Mouse (Mus musculus) liver, embryonic 13.5 days (tissue): ENCODE measurements around the gene Sh2b3. TPM values are rescaled to one million over a fixed set of nuclear protein-coding genes. Genes with fewer than 3 reads are reported as not detected.

ENCODE experiments used
- ATAC-seq: fragments of 200-750 bp; cut with Nextera tagmentation; 2 replicates; pipeline ENCODE4 v1.8.0; 2017; ENCODE audit warnings: low read depth, mild to moderate bottlenecking, moderate number of reproducible peaks, moderate library complexity
- DNase-seq: peaks from one replicate; pipeline ENCODE4 v3.0.0; 2022
- H3K27ac ChIP-seq: fragments of 300-500 bp; sonication (generic); 2 replicates; pipeline ENCODE4 v1.5.1; 2015; ENCODE audit warnings: moderate library complexity, mild to moderate bottlenecking, inconsistent platforms
- H3K27me3 ChIP-seq: fragments of 300-500 bp; sonication (generic); 2 replicates; pipeline ENCODE4 v1.6.1; 2015; ENCODE audit warnings: mild to moderate bottlenecking, inconsistent platforms
- H3K36me3 ChIP-seq: fragments of 300-500 bp; sonication (generic); 2 replicates; pipeline ENCODE4 v1.6.1; 2015; ENCODE audit warnings: mild to moderate bottlenecking, inconsistent platforms
- H3K4me1 ChIP-seq: fragments of 300-500 bp; sonication (generic); replicated peaks from 2 replicates; pipeline ENCODE4 v1.6.1; 2015; ENCODE audit warnings: inconsistent platforms
- H3K4me2 ChIP-seq: fragments of 300-500 bp; sonication (generic); 2 replicates; pipeline ENCODE4 v1.6.1; 2015; ENCODE audit warnings: inconsistent platforms, mild to moderate bottlenecking, moderate library complexity
- H3K4me3 ChIP-seq: fragments of 300-500 bp; sonication (generic); replicated peaks from 2 replicates; pipeline ENCODE4 v1.5.1; 2015; ENCODE audit warnings: mild to moderate bottlenecking, inconsistent platforms
- H3K9ac ChIP-seq: fragments of 300-500 bp; sonication (generic); 2 replicates; pipeline ENCODE4 v1.6.1; 2015; ENCODE audit warnings: mild to moderate bottlenecking, inconsistent platforms
- H3K9me3 ChIP-seq: fragments of 300-500 bp; sonication (generic); replicated peaks from 2 replicates; pipeline ENCODE4 v1.6.1; 2016; ENCODE audit warnings: inconsistent platforms
- WGBS: fragments of 180-500 bp; shearing (Covaris S2); methylation state at CpG from one replicate; pipeline ENCODE4 v1.1.7; 2015; ENCODE audit not compliant: insufficient replicate concordance; 5-methylcytosine and 5-hydroxymethylcytosine counted together
- polyA plus RNA-seq: library from polyadenylated mRNA; unstranded; fragments of >200 nt; fragmentation: Nextera tagmentation; extraction: Ambion mirVana; gene quantifications from 2 replicates; pipeline ENCODE4 v1.2.1, GENCODE M21; 2015

The Sh2b3 gene
- 6.1 TPM in 2 replicates for polyA plus RNA-seq

DNA sequence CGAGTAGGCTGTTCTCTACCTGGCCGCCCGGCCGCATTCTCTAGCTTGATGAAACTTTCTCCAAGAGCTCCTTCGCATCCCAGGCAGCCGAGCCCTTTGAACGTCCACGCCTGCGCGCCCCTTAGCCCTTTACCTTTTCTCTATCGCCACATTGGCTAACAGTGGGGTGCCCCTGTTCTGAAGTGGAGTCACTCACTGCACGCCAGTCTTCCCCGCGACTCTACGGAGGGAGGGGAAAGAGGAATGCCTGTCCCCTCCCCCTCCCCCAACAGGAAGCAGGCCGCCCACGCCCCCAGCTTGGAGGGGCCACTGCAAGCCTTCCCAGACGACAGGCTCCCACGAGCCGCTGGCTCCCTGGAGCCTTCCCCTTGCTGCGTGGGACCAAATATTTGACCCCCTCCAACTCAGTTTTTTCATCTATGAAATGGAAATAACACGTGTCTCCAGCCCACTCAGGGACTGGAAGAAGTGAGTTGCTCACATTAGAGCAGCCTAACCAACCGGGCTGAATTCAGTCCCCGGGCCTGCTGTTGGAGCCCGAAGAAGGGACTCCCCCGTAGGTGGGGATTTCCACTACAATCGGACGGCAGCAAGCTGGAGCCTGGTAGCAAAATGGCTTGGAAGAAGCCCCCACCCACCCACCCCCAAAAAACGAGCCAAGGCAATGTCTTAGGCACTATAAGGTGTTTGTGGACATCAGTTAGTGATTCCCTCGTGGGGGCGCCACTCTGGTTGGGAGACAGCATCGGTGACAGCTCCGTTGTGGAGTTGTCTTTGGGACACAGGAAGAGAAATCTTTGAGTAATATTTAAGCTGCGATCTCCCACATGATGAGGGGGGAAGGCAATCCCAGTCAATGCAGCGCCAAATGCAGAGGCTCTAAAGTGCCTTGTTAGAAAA is at the start of gene Sh2b3:
TSS of gene Sh2b3 (minus strand) at position 206 of the 900 bp plus-strand sequence.
- Histone ChIP-seq H3K4me2 (peak within 1 kb of the TSS; percentile 98), H3K9me3 (no peaks in the 10 kb centered on the region), H3K27ac (peak within 1 kb of the TSS; percentile 90), H3K4me3 (peak within 1 kb of the TSS; percentile 88), H3K9ac (peak within 1 kb of the TSS; percentile 89), H3K4me1 (peaks cover 77% of the 10 kb centered on the region), H3K27me3 (peaks cover 14% of the 10 kb centered on the region), H3K36me3 (no peaks in the 10 kb centered on the region)
- ATAC-seq (peak; percentile 21), DNase-seq (no peak)
- WGBS: 1% methylated on average over 35 of the region's 35 CpGs

GRCm38 (mm10) chr5:121883356-121883755 is 45.9 kb upstream of the Sh2b3 start:
- Histone ChIP-seq H3K36me3 (no peaks in the 10 kb centered on the region), H3K4me2 (no peak overlapping the region), H3K9ac (no peak overlapping the region), H3K4me3 (no peak overlapping the region), H3K4me1 (no peaks in the 10 kb centered on the region; the same call in 1 of the 2 replicates), H3K27ac (no peak overlapping the region), H3K27me3 (no peaks in the 10 kb centered on the region), H3K9me3 (0 out of 2 replicates have a peak, but pooled peaks cover 5% of the 10 kb centered on the region)
- no peak for DNase-seq
- no peak for ATAC-seq
- 59% methylated on average over 8 of the region's 8 CpGs for WGBS

- DNase-seq (no peak), ATAC-seq (no peak)
- no peaks in the 10 kb centered on the region for H3K36me3 ChIP-seq
- H3K27me3 ChIP-seq: no peaks in the 10 kb centered on the region
- H3K4me3 ChIP-seq: no peak overlapping the region
- no peak overlapping the region for H3K4me2 ChIP-seq
- H3K9ac ChIP-seq: no peak overlapping the region
- 44% methylated on average over 6 of the region's 6 CpGs for WGBS
- no peaks in the 10 kb centered on the region; the same call in 1 of the 2 replicates for H3K4me1 ChIP-seq
- no peak overlapping the region for H3K27ac ChIP-seq
- no peaks in the 10 kb centered on the region for H3K9me3 ChIP-seq
Observed at GRCm38 (mm10) chr5:121879211-121879610, 41.8 kb upstream of the Sh2b3 start.

DNA sequence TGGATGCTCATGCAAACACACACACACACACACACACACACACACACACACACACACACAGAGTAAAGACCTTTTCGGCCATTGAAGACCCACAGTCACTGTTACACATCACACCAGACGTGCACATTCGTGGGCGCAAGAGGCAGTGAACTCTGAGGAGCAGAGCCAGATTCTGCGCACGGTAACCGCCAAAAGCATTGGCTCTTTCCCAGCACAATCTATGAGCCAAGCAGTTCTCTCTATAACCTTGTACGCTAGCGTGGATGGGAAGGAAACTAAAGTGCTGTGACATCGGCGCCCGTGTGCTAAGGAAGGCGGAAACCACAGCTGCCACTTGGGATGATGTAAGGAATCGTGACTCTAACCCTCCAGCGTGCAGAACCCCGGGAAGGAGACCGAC is 41.3 kb upstream of the Sh2b3 start:
- H3K4me1 ChIP-seq: no peaks in the 10 kb centered on the region; the same call in 1 of the 2 replicates
- 73% methylated on average over 17 of the region's 17 CpGs for WGBS
- H3K4me3 ChIP-seq: no peak overlapping the region
- ATAC-seq (no peak), DNase-seq (no peak)
- H3K36me3 ChIP-seq: no peaks in the 10 kb centered on the region
- H3K9me3 ChIP-seq: no peaks in the 10 kb centered on the region
- no peak overlapping the region for H3K27ac ChIP-seq
- H3K9ac ChIP-seq: no peak overlapping the region
- no peak overlapping the region for H3K4me2 ChIP-seq
- H3K27me3 ChIP-seq: no peaks in the 10 kb centered on the region

DNA sequence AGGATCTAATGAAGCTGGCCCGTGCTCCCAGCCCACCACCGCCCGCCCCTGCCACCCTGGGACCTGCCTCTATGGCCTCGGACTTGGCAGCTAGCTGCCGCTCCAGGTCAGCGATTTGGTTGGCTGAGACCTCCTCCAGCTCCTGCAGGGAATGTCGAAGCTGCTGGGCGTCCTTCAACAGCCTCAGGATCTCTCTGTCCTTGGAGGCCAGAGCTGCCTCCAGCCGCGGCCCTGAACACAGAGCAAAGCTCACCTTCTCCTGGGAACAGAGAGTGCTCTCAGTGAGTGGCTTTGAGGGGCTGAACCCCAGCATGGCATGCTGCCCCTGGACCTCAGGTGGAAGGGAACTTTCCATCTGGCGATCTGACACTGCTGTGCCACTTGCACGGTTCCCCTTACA is 39.5 kb upstream of the Sh2b3 start:
- H3K36me3 ChIP-seq: no peaks in the 10 kb centered on the region
- H3K27ac ChIP-seq: no peak overlapping the region
- DNase-seq (no peak), ATAC-seq (no peak)
- no peaks in the 10 kb centered on the region for H3K4me1 ChIP-seq
- no peak overlapping the region for H3K4me3 ChIP-seq
- WGBS: 68% methylated on average over 12 of the region's 12 CpGs
- no peak overlapping the region for H3K9ac ChIP-seq
- no peaks in the 10 kb centered on the region for H3K27me3 ChIP-seq
- no peak overlapping the region for H3K4me2 ChIP-seq
- no peaks in the 10 kb centered on the region for H3K9me3 ChIP-seq

DNA sequence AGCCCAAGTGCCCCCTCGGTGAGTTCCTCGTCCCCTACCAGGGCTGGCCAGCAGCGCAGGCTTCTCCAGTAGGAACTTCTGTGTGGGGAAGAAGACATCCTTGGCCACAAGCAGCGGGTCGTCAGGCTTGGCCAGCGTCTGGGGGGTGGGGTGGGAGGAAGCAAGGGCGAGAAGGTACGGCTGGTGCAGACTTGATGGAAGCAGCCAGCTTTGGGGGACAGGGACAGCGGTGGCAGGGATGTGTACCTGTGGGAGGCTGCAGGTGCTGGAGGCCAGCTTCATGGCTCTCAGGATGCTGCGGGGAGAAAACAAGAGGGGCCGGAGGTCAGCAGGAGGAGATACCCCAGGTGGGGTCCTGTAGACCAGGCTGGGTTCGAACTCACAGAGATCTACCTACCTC is 37.6 kb upstream of the Sh2b3 start:
- Histone ChIP-seq H3K9ac (no peak overlapping the region), H3K4me1 (no peaks in the 10 kb centered on the region), H3K27me3 (no peaks in the 10 kb centered on the region), H3K4me2 (no peak overlapping the region), H3K9me3 (no peaks in the 10 kb centered on the region), H3K36me3 (no peaks in the 10 kb centered on the region), H3K4me3 (no peak overlapping the region), H3K27ac (no peak overlapping the region)
- no peak for ATAC-seq
- no peak for DNase-seq
- WGBS: 69% methylated on average over 12 of the region's 12 CpGs

- no peak for ATAC-seq
- no peaks in the 10 kb centered on the region for H3K4me1 ChIP-seq
- no peaks in the 10 kb centered on the region for H3K27me3 ChIP-seq
- DNase-seq: peak; percentile 22
- 16% methylated on average over 4 of the region's 4 CpGs for WGBS
- H3K4me2 ChIP-seq: no peak overlapping the region
- no peak overlapping the region for H3K9ac ChIP-seq
- no peaks in the 10 kb centered on the region for H3K9me3 ChIP-seq
- H3K27ac ChIP-seq: no peak overlapping the region
- H3K4me3 ChIP-seq: no peak overlapping the region
- H3K36me3 ChIP-seq: 0 out of 2 replicates have a peak, but pooled peaks cover 3% of the 10 kb centered on the region
Observed at GRCm38 (mm10) chr5:121872158-121872557, 34.7 kb upstream of the Sh2b3 start.

GRCm38 (mm10) chr5:121871515-121872030 is 34.1 kb upstream of the Sh2b3 start:
- DNase-seq: no peak
- no peak for ATAC-seq
- Histone ChIP-seq H3K9me3 (no peaks in the 10 kb centered on the region), H3K4me3 (no peak overlapping the region), H3K27ac (no peak overlapping the region), H3K36me3 (0 out of 2 replicates have a peak, but pooled peaks cover 3% of the 10 kb centered on the region), H3K4me1 (no peaks in the 10 kb centered on the region), H3K27me3 (no peaks in the 10 kb centered on the region), H3K4me2 (no peak overlapping the region), H3K9ac (no peak overlapping the region)
- WGBS: 80% methylated on average over 13 of the region's 13 CpGs

DNA sequence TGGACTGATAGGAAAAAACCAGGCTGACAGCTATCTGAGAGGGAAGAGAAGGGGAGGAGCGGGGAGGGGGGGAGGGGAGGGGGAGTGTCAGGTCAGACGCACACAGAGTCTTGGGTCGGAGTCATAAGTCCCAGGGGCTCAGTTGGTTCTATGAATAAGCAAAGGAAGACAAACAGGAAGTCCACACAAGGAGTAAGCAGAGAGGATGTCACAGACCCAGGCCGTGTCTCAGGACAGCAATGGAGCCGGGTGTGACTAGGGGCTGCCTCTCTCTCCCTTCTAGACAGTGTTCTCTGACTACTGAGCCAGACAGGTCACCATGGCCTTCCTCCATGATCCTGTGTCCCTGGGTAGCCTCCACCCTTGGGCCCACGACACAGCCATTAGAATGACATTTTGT is 33.4 kb upstream of the Sh2b3 start:
- Histone ChIP-seq H3K4me2 (no peak overlapping the region), H3K27me3 (no peaks in the 10 kb centered on the region), H3K4me3 (no peak overlapping the region), H3K9me3 (no peaks in the 10 kb centered on the region), H3K4me1 (no peaks in the 10 kb centered on the region), H3K36me3 (0 out of 2 replicates have a peak, but pooled peaks cover 3% of the 10 kb centered on the region), H3K27ac (no peak overlapping the region), H3K9ac (no peak overlapping the region)
- DNase-seq (no peak), ATAC-seq (no peak)
- WGBS: 42% methylated on average over 6 of the region's 6 CpGs

DNA sequence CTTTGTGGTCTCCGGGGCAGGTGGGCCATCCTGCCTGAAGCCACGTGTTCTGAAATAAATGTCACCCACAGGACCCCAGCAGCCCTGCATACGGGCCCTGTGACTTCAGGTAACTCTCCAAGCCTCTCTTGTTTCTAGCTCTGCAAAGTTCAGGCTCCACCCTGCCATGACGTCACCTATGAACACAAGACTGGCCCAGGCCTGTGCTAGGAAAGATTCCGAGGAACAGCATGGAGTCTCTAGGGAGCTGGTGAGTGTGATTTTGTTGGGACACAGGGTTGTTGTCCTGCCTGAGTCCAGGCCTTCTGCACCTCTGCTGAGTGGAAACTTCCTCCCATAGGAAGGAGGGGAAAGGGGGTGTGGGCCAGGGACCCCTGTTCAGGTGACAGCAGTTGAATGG is 30.5 kb upstream of the Sh2b3 start:
- ATAC-seq (no peak), DNase-seq (no peak)
- H3K36me3 ChIP-seq: 0 out of 2 replicates have a peak, but pooled peaks cover 3% of the 10 kb centered on the region
- H3K9ac ChIP-seq: no peak overlapping the region
- no peak overlapping the region for H3K27ac ChIP-seq
- no peaks in the 10 kb centered on the region for H3K9me3 ChIP-seq
- no peak overlapping the region for H3K4me3 ChIP-seq
- no peak overlapping the region for H3K4me2 ChIP-seq
- peaks cover 3% of the 10 kb centered on the region; the same call in 1 of the 2 replicates for H3K4me1 ChIP-seq
- 61% methylated on average over 5 of the region's 5 CpGs for WGBS
- no peaks in the 10 kb centered on the region for H3K27me3 ChIP-seq

- no peak overlapping the region for H3K27ac ChIP-seq
Observed at GRCm38 (mm10) chr5:121864330-121864729, 26.9 kb upstream of the Sh2b3 start.

More at GRCm38 (mm10) chr5:121864330-121864729, 26.9 kb upstream of the Sh2b3 start:
- 14% methylated on average over 7 of the region's 11 CpGs for WGBS
- ATAC-seq: no peak
- Histone ChIP-seq H3K27me3 (no peaks in the 10 kb centered on the region), H3K36me3 (0 out of 2 replicates have a peak, but pooled peaks cover 2% of the 10 kb centered on the region), H3K4me1 (peaks cover 3% of the 10 kb centered on the region; the same call in 1 of the 2 replicates), H3K4me2 (peak overlapping the region; percentile 35; the same call in 1 of the 2 replicates), H3K4me3 (no peak overlapping the region), H3K9ac (no peak overlapping the region), H3K9me3 (0 out of 2 replicates have a peak, but pooled peaks cover 3% of the 10 kb centered on the region)
- DNase-seq: no peak
